Mouse (Mus musculus) G1E (cell line): Measurements from ENCODE around the gene Sec22b.

Source experiments
- CTCF ChIP-seq: IDR thresholded peaks from 2 replicates; pipeline ENCODE4 v1.5.1; 2012; ENCODE audit warnings: low read depth, low read length, inconsistent platforms, mixed read lengths
- GATA1 ChIP-seq: IDR thresholded peaks from 2 replicates; pipeline ENCODE4 v1.6.1; 2012; ENCODE audit warnings: borderline replicate concordance, low read length, inconsistent platforms, mixed read lengths

DNA sequence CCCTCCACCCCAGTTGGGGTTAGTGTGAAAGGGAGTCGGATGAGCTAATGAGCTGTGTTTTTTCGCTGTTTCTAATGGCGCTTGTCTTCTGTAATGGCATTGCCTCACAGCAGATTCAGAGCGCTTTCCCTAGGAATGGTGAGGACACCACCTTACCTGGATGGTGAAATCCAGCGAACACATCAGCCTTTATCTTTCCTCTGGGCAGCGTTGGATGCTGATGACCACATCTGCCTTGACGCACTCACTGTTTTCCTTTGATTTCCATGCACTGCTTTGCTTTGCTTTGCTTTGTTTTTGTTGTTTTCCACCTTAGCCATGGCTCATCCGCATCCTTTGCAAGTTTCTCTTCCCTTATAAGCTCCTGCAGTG lies 29.8 kb downstream of the Sec22b start:
- TF ChIP-seq CTCF (no peak), GATA1 (no peak)
